Mouse (Mus musculus) adrenal gland, postnatal 10 days (tissue): ENCODE measurements around the gene Camk2n1. TPM values are rescaled to one million over a fixed set of nuclear protein-coding genes. Genes with fewer than 3 reads are reported as not detected.

ENCODE experiments used
- DNase-seq: peaks from one replicate; pipeline ENCODE4 v3.0.0; 2021; ENCODE audit warnings: mixed read lengths
- total RNA-seq, 2 experiments: library from RNA; stranded (reverse); gene quantifications; 2 replicates each; pipeline ENCODE4 v1.2.3; 2021

Camk2n1 gene
- total RNA-seq, 2 experiments from 2014 or later: 17.3 to 22.9 TPM

DNA sequence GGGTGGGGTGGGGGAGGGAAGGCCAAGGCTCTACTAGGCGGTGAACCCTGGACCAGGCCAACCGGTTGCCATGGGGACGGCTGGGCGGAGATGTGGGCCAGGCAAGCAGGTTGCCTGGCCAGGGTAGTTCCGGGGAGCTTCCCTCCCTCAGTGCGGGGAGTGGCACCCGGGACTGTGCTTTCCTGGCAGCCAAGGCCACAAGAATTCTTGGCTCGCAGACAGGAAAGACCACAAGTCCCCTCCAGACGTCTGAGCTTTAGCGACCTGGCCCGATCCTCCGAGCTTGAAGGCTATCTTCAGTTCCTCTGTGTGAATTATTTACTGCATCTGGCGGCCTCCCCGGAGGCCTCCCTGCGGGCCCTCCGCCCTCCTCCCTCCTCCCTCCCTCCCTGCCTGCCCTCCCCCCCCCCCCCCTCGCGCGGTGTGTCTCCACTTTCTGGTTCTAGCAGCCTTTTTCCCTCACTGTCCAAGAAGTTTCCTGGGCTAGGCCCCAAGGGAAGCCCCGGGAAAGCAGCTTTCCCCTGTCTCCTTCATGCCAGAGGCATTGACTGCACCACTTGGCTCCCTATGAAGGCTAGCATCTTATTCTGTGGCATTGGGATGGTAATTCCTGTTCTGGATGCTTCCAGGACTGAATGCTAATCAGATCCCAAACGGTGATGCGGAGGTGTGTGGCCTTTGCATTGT, 10.7 kb downstream of the Camk2n1 start:
- peak; percentile 86 for DNase-seq

DNA sequence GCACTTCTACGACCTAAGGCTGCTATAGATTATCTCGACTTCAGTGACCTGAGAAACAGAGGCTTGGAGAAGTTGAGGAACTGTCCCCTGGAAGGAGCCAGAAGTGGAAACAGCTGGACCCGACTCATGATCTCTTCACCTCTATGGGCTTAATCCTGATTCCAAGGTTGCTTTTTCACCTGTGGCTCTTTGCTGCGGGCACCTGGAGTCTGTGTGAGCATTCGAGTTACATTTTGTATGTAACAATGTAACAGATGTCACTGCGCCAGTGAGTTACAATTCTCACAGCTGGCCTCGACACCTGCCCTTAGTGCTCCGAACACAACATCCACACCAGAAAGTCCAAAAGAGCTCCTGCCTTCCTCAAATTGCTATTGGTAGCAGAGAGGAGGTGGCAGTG, 11.3 kb downstream of the Camk2n1 start:
- no peak for DNase-seq

DNA sequence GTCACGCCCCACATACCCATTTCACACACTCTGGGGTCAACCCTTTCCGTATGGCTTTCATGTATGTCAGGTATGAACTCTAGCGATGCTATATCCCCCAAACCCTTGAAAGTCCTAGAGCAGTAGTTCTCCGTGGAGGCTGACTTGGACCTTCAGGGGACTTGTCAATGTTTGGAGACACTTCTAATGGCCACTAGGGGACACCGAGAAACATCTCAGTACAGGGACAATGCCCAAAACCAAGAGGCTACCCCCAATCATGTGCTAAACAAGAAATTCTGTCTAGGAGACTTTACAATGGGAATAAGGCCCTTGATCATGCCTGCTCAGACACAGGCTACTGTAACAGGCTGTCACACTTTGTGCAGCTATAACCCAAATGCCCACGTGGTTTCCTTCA, 12.6 kb downstream of the Camk2n1 start:
- no peak for DNase-seq

DNA sequence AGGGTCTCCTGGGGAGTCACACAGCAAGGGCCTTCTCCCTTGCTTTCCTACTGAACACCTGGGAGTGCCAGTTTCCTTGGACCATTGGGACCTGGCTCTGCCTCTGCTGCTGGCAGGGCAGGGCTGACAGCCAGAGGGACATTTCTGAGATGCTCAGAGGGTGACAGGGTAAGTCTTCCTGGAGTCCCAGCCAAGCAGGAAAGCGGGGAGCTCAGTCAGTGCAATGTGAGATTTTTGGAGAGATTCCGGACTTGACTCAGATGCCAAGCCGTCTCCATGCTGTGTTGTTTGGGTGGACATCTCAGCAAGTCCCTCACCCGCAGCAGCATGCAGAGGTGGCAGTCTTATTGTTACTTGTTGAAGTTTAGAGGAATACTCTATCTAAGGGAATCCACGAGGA, 13.3 kb downstream of the Camk2n1 start:
- no peak for DNase-seq

DNA sequence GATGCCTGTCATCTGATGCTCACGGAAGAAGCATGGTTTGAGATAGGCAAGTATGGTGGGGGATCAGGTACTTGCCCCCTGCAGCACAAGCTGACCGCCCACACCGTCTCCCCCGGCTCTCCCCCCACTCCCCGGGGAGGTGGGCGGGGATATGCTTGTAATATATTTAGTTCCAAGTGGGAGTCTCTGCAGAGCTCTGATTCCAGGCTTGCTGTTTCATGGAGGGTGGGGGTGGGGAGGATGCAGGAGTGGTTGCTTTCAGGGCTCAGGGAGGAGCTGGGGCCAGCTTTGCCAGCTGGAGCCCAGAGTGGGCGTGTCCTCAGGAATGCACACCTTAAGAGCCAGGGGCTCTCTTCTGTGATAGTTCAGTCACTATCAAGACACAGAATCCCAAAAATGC, 15.0 kb downstream of the Camk2n1 start:
- DNase-seq: no peak

DNA sequence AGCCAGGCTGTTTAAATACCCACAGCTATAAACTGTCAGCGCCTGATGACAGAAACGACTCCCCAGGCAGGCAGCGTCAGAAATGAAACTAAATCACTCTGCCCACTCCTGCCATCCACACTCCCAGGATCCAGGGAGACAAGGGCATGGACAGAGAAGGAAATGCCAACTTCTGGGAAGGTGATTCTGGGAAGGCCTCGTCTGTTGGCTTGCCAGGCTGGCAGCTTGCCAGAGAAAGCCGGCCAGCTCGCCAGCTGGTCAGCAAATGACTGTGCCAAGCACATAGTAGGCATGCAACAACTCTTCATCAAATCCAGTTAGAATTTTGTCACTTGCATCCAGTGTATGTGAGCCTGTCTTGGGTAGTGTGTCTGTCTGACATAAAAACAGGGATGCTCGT, 17.1 kb downstream of the Camk2n1 start:
- DNase-seq: no peak

DNA sequence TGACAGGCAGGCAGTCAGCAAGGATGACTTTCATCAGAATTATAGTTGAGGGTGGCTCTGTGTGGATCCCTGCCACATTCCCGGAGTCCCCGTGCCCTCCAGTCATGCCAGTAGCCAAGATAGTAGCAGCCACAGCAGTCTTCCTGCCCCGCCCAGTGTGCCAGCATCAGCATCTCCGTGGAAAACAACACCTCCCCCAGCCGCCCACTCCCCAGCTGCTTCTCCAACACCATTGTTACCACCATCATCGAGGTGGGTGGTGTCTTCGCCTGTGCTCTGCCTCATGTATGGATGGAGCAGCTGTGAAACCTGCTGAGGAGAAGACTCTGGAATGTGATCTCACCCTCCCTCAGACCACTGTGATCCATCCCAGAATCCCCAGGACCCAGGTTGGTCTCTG, 25.5 kb downstream of the Camk2n1 start:
- DNase-seq: no peak

DNA sequence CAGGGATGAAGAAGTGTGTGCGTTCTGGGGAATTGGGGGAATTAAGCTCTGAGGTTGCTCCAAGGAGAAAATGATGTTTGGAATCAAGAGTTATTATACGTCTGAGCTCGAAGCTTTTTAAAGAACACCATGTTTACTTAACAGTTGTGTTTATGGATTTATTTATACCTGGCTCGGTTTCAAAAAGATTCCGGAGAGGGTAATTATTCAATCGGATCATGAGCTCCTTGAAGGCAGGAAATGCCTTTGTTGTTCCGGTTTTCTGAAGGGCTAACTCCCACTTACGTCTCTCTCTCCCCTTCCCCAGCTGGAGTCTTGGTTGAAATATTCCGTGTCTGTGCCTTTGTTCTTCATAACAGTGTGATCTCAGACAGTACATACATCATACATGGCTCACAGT, 26.8 kb downstream of the Camk2n1 start:
- DNase-seq: no peak

DNA sequence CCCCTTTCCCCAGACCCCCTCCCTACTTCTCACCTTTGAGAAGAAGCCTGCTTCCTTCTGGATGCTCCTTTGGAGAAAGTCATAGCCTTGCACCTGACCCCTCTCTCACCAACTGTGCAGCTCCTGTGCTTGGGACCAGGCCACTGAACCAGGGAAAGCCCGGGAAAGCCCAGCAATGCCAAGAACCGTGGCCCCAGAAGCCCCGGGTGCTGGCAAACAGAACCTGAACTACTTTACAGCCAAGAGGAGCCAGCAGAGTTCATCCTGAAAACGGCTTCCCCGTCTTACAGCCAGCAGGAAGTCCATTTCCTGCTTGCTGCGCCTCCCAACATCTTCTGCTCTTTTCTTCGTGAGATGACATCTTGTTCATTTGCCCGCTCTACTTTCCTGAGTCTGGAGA, 28.6 kb downstream of the Camk2n1 start:
- no peak for DNase-seq

DNA sequence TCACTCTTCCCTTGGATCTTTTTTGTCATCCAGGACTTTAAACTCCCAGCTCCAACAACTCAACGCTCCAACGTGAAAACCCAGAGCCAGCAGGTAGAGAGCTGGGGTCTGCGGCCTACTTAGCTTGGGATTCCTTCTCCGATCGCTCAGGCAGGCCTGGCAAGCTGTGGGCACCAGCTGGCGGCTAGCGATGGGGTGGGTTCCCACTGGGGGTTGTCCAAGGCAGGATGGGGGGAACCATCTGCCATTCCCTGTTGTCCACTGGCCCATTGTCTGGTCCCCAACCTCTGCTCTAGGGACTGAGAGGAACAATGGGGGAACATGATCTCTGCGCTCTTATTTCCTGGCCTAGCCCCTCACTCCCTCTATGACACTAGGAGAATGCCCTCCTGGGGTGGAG, 34.1 kb downstream of the Camk2n1 start:
- no peak for DNase-seq

DNA sequence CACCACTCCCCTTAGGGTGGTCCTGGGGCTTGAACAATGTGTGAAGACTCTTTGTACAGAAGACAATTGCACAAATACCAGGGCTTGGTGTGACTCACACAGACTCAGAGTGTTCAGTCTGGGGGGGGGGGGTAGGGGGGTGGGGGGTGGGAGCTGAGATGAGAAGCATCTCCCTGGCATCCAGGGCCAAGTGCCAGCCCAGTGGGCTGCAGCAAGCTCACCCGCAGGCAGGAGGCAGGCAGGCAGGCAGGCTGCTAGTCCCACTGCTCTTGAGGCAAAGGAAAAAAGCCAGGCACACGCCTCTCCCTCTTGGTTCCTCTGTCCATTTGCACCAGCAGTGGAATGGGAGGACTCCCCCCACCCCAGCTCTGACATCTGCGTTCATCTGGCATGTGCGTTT, 37.0 kb downstream of the Camk2n1 start:
- DNase-seq: no peak

DNA sequence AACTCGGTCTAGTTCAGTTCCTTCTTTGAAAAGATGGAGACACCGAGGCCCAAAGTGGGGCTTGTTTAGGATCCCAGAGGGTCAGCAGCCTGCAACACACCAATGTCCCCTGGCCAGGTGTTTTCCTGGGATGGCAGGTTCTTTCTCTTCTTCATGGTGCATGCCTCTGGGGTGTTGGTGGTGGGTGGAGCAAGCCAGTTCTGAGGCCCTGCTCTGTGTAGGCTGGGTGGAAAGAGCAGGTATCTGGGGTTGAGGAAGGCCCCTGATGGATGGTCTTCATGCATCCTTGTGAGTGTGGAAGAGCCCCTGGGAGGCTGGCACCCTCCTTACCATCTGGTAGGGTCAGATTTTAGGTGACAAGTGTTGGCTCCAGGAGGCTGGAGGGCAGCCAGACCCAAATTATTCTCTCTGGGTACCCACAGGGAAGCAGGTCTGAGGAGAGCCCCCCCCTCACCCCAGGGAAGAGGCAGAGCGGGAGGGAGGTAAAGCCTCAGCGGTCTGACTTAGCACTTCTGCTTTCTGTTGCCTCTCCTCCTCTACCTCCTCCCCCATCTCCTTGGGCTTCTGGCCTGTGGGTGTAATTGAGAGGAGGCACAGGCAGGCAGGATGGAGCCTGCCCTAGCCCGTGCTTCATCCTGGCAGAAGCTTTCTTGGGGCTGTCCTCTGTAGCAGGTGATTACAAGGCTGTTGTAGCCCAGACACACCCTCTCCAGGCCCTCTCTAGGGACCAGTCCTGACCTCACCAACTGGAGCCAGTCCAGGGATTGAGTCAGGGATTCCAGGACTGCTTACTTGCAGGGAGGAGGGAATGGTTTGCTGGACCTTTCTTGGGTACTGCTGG, 39.3 kb downstream of the Camk2n1 start:
- DNase-seq: peak; percentile 82

DNA sequence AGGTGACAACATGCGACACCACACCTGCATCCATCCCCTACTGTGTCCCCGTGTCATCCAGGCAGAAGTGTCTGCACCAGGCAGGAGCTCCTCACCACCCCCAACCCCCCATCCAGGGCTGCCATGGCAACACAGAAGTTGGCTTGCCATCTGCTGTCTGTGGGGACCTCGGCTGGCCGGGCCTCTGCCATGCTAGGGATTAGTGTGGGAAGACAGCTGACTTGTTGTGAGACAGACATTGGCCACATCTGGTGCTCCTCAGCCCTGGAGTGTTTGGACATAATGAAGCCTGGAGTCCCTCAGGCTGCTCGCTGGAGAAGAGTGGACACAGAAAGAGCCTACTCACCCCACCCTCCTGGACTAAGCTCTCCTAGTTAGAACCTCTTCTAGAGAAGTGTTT, 40.8 kb downstream of the Camk2n1 start:
- DNase-seq: no peak

DNA sequence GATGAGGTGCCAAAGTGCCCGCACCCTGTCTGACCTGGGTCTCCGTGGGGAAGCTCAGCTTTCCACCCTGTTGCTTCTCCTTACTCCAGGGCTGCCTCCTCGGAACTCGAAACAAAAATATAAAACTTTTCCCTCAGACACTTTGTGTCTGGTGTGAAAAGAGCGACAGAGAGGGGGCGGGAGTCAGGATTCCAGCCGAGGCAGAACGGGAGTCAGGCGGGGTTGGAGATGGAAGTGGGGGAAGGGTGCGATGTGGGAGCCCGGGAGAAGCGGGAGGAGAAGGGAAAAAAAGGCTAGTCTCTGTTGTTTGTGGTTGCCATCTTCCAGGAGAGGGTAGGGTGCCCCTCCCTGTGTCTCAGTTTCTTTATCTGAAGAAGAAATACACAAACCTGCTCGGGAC, 41.7 kb downstream of the Camk2n1 start:
- DNase-seq: peak; percentile 24

DNA sequence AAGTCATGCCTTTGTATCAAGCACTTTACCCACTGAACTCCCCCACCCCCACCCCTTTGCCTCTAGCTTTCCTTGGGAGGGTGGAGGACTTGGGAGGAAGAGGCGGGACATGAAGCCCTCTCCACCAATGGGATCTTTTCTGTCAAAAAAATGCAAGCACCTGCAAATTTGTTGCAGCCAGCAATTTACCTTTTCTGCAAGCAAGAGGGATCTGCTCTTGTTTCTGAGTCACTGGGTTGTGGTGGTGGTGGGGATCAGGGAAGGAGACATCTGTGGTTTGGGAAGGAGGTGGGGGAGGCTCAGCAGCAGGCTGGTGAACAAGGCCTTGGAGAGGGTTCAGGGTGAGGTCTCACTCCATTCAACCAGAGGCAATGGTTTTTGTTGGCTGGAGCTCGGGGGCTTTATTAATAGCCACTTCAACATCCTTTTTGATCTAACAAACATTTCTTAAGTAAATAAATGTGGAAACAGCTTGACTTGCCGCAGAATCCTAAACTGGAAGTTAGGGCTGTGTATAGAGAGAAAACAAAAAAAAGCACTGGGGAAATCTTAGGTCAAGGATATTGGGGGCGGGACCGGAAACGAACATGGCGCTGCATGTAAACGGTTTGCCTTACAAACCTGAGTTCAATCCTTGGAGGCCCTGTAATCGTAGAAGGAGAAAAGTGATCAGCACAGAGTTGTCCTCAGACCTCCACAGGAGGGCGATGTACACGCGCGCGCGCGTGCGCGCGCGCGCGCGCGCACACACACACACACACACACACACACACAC, 42.8 kb downstream of the Camk2n1 start:
- no peak for DNase-seq

DNA sequence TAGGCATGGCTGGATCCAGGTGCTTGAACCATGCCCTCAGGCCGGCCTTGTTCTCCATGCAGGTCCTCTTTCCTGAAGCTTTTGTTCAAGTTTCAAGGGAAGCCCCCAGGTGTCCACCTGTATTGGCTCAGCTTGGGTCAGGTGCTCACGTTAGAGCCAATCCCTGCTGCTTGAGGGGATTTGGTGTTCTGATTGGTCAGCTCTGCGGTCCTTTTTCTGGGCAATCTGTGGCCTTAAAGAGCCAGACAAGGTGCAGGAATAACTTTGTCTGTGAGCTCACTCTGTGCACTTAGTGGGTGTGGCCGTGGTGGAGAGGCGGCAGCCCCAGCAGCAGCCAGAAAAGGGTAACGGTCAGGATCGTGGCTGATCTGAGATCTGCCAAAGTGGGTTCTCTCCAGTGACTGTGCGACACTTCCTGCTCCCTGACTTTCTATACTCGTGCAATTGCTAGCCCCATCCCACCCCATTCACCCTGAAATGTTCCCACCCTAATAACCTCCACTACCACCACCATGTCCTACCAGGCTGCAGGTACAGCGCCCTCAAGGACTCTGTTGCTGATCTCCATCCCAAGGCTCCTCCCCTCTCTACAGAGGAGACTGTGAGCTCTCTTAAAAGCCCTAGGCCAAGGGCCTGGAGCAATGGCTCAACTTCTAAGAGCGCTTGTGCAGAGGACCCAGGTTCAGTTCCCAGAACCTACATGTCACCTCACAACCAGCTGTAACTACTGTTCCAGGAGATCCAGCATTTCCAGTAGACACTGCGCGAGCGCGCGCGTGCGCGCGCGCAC, 45.9 kb downstream of the Camk2n1 start:
- DNase-seq: no peak

DNA sequence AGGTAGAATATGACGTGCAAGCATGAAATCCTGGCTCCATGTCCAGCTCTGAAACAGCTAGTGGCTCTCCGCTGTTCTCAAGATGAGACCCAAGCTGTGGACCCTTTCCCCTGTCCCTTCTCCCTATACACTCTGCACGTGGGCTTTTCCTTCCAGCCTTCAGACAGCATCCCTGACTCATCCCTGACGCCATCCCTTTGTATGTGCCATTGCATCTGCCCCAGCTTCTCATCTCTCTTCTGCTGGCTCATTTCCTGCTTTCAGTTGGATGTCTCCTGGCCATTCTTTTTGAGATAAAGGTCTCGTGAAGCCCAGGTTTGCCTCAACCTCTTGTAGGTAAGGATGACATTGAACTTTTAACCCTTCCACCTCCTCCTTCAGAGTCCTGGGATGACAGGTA, 46.9 kb downstream of the Camk2n1 start:
- no peak for DNase-seq

DNA sequence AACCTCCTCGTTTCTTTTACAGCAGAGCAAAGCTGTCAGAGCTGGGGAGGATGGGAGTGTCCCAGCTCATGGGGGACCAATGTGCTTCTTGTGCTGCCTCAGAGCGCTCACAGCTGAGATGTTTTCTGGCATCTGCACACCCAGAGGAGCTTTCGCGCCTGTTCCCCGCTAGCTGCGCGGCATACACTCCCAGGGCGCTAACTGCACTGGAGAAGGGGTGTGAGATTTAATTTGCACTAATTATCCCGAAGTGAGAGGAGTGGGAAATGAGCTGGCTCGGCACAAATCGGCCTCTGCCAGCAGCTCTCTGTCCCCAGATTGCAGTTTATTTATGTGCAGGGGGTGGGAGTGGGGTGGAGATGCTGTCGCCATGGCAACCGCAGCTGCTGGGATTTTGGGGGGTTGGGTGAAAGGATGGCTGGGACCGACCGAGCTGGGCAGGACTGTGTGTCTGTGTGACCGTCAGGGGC, 50.6 kb downstream of the Camk2n1 start:
- no peak for DNase-seq

DNA sequence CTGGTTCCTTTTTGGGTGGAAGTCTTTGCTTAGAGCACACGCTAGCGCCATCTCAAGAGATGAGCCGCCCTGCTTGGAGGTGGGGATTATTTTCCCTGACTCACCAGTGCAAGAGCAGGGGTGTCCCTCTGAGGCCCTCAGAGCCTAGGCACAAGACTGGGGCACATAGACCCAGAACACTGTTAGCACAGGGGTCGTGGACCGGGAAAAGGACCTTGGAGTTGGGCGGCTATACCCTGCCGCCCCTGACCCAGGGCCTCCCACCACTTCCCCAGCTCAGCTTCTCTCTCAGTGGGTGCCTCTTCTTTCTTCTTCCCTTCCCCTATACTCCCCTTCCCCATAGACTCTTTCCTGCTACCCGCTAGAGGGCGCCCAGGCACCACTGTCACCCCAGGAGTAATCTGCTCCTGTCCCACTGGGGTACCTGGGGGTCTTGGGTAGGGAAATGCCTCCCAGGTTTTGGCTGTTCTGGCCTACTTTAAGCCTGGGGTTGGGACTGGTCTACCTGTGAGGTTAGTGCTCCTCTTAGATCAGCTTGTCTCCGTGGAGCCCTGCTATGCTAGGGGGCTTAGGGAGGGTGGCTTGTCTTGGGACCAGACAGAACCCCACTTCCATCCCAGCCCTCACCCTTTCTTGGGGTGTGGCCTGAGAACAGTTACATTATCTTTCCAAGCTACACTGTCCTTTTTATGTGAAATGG, 51.2 kb downstream of the Camk2n1 start:
- DNase-seq: peak; percentile 51

DNA sequence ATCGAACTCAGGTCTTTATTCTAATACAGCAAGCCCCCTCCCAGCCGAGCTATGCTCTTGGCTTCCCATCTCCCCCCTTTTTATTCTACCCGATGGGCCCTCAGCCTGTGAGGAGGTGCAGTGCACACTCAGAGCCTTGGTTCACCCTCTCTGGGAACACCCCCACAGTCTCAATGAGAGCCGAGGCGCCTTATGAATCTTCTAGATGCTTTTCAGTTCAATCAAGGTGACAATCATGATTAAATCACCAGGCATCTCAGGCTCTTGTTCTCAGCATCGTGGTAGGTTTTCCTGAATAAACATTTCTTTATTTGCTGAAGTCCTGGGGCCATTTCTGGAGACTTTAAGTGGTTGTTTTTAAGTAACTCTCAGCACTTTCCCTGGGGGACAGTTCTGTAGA, 53.8 kb downstream of the Camk2n1 start:
- no peak for DNase-seq
